Mouse (Mus musculus) embryonic fibroblast, embryonic 13.5 days (primary cell): ENCODE measurements around the gene Sorcs2.

ENCODE experiments used
- CTCF ChIP-seq: IDR thresholded peaks from 2 replicates; pipeline ENCODE4 v1.5.1; 2011; ENCODE audit warnings: mild to moderate bottlenecking, control low read depth, low read length, moderate library complexity, borderline replicate concordance; ENCODE audit not compliant: insufficient read depth
- POLR2A ChIP-seq: IDR thresholded peaks from 2 replicates; pipeline ENCODE4 v1.6.1; 2011; ENCODE audit warnings: low read depth, mild to moderate bottlenecking, control low read depth, low read length, moderate library complexity

DNA sequence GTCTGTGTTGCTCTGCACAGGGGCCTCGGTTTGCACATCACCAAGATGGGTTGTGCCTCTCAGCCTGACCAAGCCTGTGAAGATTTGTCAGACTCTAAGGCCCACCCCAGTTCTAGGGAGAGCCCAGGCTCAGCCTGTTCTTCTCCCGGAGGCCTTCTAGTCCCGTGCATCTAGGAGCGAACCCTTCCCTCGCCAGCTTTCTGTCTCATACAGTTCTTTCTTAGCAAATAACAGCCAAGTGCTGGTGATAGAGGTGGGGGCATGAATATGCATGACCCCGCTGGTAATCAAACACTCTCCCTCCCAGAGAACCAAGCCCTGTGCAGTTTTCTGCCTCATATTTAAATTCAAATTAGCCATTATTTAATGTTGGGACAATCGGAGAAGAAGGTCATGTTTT is 282.4 kb downstream of the Sorcs2 start:
- TF ChIP-seq CTCF (no peak), POLR2A (no peak)
